Mouse (Mus musculus) midbrain, embryonic 11.5 days (tissue): ENCODE measurements around the gene Mark4. TPM values are rescaled to one million over a fixed set of nuclear protein-coding genes. Genes with fewer than 3 reads are reported as not detected.

Source experiments
- ATAC-seq: fragments of 200-750 bp; cut with Nextera tagmentation; 2 replicates; pipeline ENCODE4 v1.8.0; 2017; ENCODE audit warnings: moderate TSS enrichment, moderate library complexity; ENCODE audit not compliant: low FRiP score
- DNase-seq: peaks from one replicate; pipeline ENCODE4 v3.0.0; 2015; ENCODE audit warnings: low spot score; ENCODE audit errors: missing footprints
- H3K27ac ChIP-seq: fragments of 300-500 bp; sonication (generic); 2 replicates; pipeline ENCODE4 v1.5.1; 2014; ENCODE audit warnings: low read depth, low read length
- H3K27me3 ChIP-seq: fragments of 300-500 bp; sonication (generic); 2 replicates; pipeline ENCODE4 v1.6.1; 2014; ENCODE audit warnings: mild to moderate bottlenecking, low read length, moderate library complexity, mixed read lengths; ENCODE audit not compliant: control insufficient read depth, insufficient read depth
- H3K36me3 ChIP-seq: fragments of 300-500 bp; sonication (generic); 2 replicates; pipeline ENCODE4 v1.6.1; 2014; ENCODE audit warnings: mild to moderate bottlenecking, low read length, moderate library complexity, mixed read lengths; ENCODE audit not compliant: control insufficient read depth, insufficient read depth
- H3K4me1 ChIP-seq: fragments of 300-500 bp; sonication (generic); 2 replicates; pipeline ENCODE4 v1.6.1; 2014; ENCODE audit warnings: low read length; ENCODE audit not compliant: control insufficient read depth, insufficient read depth
- H3K4me2 ChIP-seq: fragments of 300-500 bp; sonication (generic); 2 replicates; pipeline ENCODE4 v1.6.1; 2014; ENCODE audit warnings: mild to moderate bottlenecking, moderate library complexity
- H3K4me3 ChIP-seq: fragments of 300-500 bp; sonication (generic); 2 replicates; pipeline ENCODE4 v1.5.1; 2014; ENCODE audit warnings: low read depth, low read length
- H3K9ac ChIP-seq: fragments of 300-500 bp; sonication (generic); 2 replicates; pipeline ENCODE4 v1.6.1; 2014; ENCODE audit warnings: low read length
- H3K9me3 ChIP-seq: fragments of 300-500 bp; sonication (generic); 2 replicates; pipeline ENCODE4 v1.6.1; 2016; ENCODE audit warnings: low read length; ENCODE audit not compliant: control insufficient read depth
- WGBS: fragments of 180-500 bp; shearing (Covaris S2); extraction: QIAGEN DNeasy Blood & Tissue Kit; methylation state at CpG from one replicate; pipeline ENCODE4 v1.1.7; 2014; 5-methylcytosine and 5-hydroxymethylcytosine counted together
- polyA plus RNA-seq: library from polyadenylated mRNA; unstranded; fragments of >200 nt; fragmentation: Nextera tagmentation; extraction: Ambion mirVana; gene quantifications from 2 replicates; pipeline ENCODE4 v1.2.1, GENCODE M21; 2014

The Mark4 gene
- polyA plus RNA-seq, 1 experiment from 2014 or later, result 10.7 TPM

DNA sequence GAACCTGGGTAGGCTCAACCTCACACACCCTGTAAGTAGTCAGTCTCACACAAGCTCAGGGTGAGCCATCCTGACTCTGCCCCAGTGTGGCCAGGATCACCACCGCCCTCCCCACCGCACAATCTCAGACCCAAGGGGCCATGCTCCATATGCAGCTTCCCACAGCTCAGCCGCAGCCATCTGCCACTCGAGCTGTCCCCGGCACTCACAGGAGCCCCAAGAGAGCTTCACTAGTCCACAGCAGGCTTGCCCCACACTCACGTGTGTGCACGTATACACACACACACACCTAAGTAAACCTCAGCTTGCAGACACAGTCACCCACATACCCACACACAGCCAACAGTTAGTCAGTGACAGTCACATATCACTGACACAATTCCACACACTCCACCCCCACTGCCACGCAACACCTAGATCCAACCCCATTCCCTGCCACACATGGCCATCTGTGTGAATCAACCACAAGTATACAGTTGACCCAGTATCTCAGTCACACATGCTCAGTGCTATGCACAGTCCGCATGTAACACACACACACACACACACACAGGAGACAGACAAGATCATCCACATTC is 56.0 kb downstream of the Mark4 start:
- Histone ChIP-seq H3K27me3 (peaks cover 36% of the 10 kb centered on the region), H3K9me3 (0 out of 2 replicates have a peak, but pooled peaks cover 2% of the 10 kb centered on the region), H3K36me3 (no peaks in the 10 kb centered on the region), H3K9ac (no peak overlapping the region), H3K4me2 (no peak overlapping the region), H3K27ac (no peak overlapping the region), H3K4me1 (peaks cover 10% of the 10 kb centered on the region; the same call in 1 of the 2 replicates), H3K4me3 (no peak overlapping the region)
- WGBS, result 78% methylated on average over 9 of the region's 9 CpGs
- ATAC-seq (0 out of 2 replicates have a peak, but pooled peaks have one; percentile 7), DNase-seq (peak; percentile 82)

DNA sequence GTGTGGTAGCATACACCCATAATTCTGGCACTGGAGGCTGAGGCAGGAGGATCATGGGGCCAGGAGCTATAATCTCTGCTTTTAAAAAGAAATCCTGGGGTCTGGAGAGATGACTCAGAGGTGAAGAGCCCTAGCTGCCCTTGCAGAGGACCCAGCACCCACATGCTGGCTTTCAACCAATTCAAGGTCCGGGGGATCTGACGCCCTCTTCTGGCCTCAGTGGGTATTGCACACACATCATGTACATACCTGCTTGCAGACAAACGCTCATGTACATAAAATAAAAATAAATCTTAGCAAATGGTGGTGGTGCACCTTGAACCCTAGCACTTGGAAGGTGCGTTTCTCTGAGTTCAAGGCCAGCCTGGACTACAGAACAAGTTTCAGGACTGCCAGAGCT is 57.7 kb downstream of the Mark4 start:
- WGBS, result 83% methylated on average over 4 of the region's 4 CpGs
- no peaks in the 10 kb centered on the region for H3K36me3 ChIP-seq
- no peak overlapping the region for H3K9ac ChIP-seq
- H3K9me3 ChIP-seq, result 0 out of 2 replicates have a peak, but pooled peaks cover 2% of the 10 kb centered on the region
- no peak overlapping the region for H3K4me3 ChIP-seq
- H3K4me1 ChIP-seq, result peaks cover 10% of the 10 kb centered on the region; the same call in 1 of the 2 replicates
- H3K27me3 ChIP-seq, result peaks cover 34% of the 10 kb centered on the region
- H3K27ac ChIP-seq, result no peak overlapping the region
- no peak overlapping the region for H3K4me2 ChIP-seq
- peak; percentile 80 for DNase-seq
- no peak for ATAC-seq

DNA sequence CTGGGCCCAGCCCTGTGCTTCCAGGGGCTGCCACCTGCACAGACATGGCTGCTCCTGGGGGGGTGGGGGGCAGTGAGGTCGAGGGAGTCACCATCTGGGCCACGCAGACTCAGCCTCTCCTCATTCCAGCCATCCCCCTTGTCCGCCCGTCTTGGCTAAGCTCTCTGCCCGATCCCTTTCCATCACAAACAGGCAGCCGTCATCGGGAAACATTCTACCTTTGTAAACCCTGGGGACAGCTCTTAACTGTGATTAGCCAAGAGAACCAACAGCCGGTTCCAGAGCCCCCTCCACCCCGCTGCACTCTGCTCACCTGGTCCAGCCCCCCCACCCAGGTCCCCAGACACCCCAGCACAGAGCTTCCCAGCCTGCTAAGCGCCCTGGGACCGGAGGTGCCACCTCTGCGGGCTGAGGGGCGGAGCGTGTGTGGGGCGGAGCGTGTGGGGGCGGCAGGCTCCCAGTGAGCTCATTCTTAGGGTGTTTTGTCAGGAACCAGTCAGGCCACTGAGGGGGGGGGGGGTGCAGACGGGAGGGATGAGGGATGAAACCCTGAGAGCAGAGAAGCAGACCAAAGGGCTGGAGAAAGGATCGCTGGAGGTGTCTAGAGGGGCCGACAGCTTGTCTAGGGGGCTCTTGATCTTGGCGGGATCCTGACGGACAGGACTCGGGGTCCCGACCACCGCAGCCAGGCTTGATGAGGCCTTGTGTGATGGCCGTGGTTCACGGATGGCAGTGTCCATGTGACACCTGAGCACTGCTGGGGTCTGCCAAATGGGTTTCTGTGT is 58.9 kb downstream of the Mark4 start:
- Histone ChIP-seq H3K36me3 (peaks cover 4% of the 10 kb centered on the region), H3K9me3 (0 out of 2 replicates have a peak, but pooled peaks cover 2% of the 10 kb centered on the region), H3K4me1 (peaks cover 9% of the 10 kb centered on the region; the same call in 1 of the 2 replicates), H3K27ac (no peak overlapping the region), H3K9ac (peak overlapping the region; percentile 42), H3K4me3 (peak overlapping the region; percentile 19), H3K4me2 (peak overlapping the region; percentile 41), H3K27me3 (peaks cover 30% of the 10 kb centered on the region)
- DNase-seq (peak; percentile 91), ATAC-seq (peak; percentile 29; the same call in 1 of the 2 replicates)
- WGBS, result 2% methylated on average over 27 of the region's 27 CpGs

DNA sequence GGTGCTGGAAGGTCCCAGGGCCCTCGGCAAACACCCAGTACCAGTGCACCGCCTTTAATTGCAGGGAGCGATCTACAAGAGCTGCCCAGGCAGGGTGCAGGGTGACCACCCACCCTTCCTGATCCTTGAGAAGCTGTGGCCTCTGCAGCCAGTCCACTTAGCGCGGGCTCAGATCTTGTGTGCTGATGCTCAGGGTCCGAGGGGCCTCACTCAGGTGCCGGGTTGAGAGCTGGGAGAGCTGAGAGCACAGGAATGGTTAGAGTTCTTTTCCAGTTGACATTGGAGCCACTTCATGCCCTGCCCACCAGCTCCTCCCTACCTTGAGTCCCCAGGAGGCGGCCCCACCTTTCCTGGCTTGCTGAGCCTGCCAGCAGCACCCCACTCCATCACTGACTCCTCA is 64.1 kb downstream of the Mark4 start:
- H3K4me3 ChIP-seq, result no peak overlapping the region
- no peak overlapping the region for H3K27ac ChIP-seq
- no peak overlapping the region for H3K9ac ChIP-seq
- peaks cover 36% of the 10 kb centered on the region for H3K36me3 ChIP-seq
- peak; percentile 54 for DNase-seq
- H3K9me3 ChIP-seq, result no peaks in the 10 kb centered on the region
- H3K4me1 ChIP-seq, result peaks cover 3% of the 10 kb centered on the region; the same call in 1 of the 2 replicates
- H3K4me2 ChIP-seq, result no peak overlapping the region
- H3K27me3 ChIP-seq, result peaks cover 6% of the 10 kb centered on the region
- ATAC-seq, result no peak
- 92% methylated on average over 8 of the region's 8 CpGs for whole genome bisulfite sequencing

DNA sequence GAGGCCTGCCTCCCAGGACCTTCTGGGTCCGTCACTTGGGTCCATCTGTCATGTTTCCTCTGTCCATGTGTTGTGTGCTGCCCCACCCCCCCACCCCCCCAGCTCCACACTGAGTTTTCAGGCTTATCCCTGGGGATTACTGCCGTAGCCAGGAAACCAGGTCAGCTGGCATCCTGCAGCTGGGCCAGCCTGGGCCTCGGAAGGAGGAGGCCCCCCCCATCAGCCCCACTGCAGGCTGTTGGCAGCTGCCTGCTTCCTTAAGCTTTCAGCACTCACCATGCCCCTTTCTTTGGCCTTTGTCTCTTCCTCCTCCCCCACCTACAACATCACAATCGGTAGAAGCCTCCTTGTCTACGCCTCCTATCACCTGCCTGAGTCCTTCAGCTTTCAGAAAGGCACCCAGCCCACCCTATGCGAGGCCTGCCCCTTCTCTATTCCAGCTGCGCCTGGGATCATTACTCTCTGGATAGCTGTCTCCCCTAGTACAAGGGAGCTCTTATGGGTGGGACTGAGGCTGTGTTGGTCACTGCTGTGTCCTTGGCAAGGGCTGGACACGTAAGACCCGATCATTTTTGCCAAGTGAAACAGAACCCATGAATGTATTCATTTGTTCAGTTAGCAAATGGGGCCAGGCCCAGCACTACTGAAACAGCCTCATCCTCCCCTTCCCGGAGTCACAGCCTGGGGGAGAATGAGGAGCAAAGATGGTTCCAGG is 69.8 kb downstream of the Mark4 start:
- H3K36me3 ChIP-seq, result peaks cover 46% of the 10 kb centered on the region
- DNase-seq, result no peak

DNA sequence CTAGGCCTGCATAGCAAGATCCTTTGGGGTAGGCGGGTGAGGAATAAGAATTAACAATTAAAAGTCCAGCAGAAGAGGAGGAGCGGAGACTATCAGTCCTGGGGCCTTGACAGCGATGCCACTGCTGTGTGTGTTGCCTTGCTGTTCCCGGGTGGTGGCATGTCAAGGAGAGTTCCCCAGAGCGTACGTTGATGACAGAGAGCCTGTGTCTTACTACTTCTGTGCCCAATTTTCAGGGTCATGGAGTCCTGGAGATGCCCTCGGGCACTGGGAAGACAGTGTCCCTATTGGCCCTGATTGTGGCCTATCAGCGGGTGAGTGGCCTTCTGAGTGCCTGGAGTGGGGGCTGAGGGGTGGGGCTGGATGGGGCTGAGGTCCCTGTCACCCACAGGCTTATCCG is 74.9 kb downstream of the Mark4 start:
- DNase-seq, result no peak
- peaks cover 21% of the 10 kb centered on the region for H3K36me3 ChIP-seq
- H3K4me2 ChIP-seq, result no peak overlapping the region
- H3K4me1 ChIP-seq, result peaks cover 16% of the 10 kb centered on the region
- no peak overlapping the region for H3K4me3 ChIP-seq
- H3K9ac ChIP-seq, result no peak overlapping the region
- H3K27me3 ChIP-seq, result no peaks in the 10 kb centered on the region
- ATAC-seq, result no peak
- no peak overlapping the region for H3K27ac ChIP-seq
- WGBS, result 94% methylated on average over 9 of the region's 9 CpGs
- H3K9me3 ChIP-seq, result no peaks in the 10 kb centered on the region

More for the DNA sequence above, 69.8 kb downstream of the Mark4 start:
- no peak overlapping the region for H3K4me2 ChIP-seq
- no peak overlapping the region for H3K4me3 ChIP-seq
- H3K9ac ChIP-seq, result no peak overlapping the region; the same call in 1 of the 2 replicates
- 64% methylated on average over 10 of the region's 10 CpGs for WGBS
- no peaks in the 10 kb centered on the region for H3K9me3 ChIP-seq
- H3K27me3 ChIP-seq, result no peaks in the 10 kb centered on the region
- peaks cover 12% of the 10 kb centered on the region for H3K4me1 ChIP-seq
- ATAC-seq, result peak; percentile 73
- H3K27ac ChIP-seq, result peak overlapping the region; percentile 57

DNA sequence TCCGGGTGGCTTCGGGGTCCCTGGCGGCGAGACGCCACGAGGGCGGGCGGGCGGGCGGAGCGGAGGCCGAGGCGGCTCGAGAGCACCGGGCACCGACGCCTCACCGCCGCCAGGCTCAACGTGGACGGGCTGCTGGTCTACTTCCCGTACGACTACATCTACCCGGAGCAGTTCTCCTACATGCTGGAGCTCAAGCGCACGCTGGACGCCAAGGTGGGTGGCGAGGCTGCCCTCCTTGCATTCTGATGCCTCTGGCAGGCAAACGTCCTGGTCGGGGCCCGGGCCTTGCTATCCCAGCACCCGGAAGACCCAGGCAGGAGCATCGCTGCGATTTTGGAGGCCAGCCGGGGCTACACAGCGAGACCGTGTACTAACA is 76.5 kb downstream of the Mark4 start:
- ATAC-seq, result peak; percentile 70; the same call in 1 of the 2 replicates
- H3K27ac ChIP-seq, result no peak overlapping the region; the same call in 1 of the 2 replicates

DNA sequence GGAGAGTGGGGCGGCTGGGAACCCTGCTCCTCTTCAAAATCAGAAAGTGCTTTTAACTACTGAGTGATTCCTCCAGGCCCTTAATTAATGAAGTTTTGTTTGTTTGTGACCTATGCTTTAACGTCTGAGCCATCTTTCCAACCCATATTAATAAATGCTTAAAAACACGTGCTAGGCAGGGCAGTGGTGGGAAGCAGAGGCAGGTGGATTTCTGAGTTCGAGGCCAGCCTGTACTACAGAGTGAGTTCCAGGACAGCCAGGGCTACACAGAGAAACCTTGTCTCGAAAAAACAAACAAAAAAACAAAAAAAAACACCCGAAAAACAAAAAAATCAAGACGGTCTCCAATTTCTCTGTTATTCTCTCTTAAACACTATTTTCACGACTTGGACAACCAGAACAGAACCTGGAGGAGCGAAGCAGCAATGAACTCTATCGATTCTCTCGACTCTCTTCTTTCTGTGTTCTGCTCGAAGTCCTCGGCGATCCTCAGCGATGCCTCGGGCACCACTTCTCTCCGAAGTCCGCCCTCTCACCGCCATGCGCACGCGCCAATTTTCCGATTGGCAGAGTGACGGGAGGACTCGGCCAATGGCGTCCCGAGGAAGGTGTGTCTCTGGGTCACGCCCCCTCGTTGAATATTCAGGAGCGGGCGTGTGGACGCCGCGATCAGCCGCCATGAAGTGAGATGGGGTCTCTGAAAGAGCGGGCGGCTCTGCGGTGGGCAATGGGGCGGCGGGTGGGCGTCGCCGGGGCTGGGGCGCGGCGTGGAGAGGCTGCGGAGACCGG is 77.0 kb downstream of the Mark4 start, which contains the start of gene Ercc2:
Gene Ercc2 (plus strand): TSS at position 634 of the 789 bp plus-strand sequence.
- Histone ChIP-seq H3K4me2 (peak within 1 kb of the TSS; percentile 92), H3K9me3 (no peaks in the 10 kb centered on the region), H3K27me3 (no peaks in the 10 kb centered on the region), H3K27ac (no peak within 1 kb of the TSS; the same call in 1 of the 2 replicates), H3K36me3 (peaks cover 12% of the 10 kb centered on the region), H3K9ac (peak within 1 kb of the TSS; percentile 87), H3K4me3 (peak within 1 kb of the TSS; percentile 98), H3K4me1 (peaks cover 10% of the 10 kb centered on the region)
- ATAC-seq, result peak; percentile 95
- 7% methylated on average over 47 of the region's 48 CpGs for WGBS
- DNase-seq, result peak; percentile 100

More for the DNA sequence above, 76.5 kb downstream of the Mark4 start:
- H3K4me3 ChIP-seq, result peak overlapping the region; percentile 98
- H3K27me3 ChIP-seq, result no peaks in the 10 kb centered on the region
- peak overlapping the region; percentile 92 for H3K4me2 ChIP-seq
- peaks cover 18% of the 10 kb centered on the region for H3K36me3 ChIP-seq
- peak; percentile 91 for DNase-seq
- H3K9me3 ChIP-seq, result no peaks in the 10 kb centered on the region
- under 1% methylated on average over 27 of the region's 37 CpGs for WGBS
- peak overlapping the region; percentile 87 for H3K9ac ChIP-seq
- peaks cover 10% of the 10 kb centered on the region for H3K4me1 ChIP-seq
